ENCODE assay signal across 10 mouse cellular contexts in the genomic region with DNA sequence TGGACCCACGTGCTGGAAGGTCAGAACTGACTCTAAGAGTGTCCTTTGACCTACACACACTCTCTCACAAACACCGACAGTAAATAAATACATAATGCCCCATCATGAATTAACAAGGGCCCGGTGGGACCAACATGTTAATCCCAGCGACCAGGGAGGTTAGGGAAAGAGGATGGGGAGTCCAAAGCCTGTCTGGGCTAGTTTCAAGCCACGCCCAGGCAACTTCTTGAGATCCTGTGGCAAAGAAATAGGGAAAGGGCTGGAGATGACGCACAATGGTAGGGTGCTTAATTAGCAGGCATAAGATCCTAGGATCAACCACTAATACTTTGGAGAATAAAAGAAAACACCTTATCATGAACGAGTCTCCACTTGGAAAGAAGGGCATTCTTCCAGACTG. TPM values are rescaled to one million over a fixed set of nuclear protein-coding genes. Genes with fewer than 3 reads are reported as not detected.
A peak's percentile ranks its signal among the peaks of the same experiment; 100 is the strongest.
DNase-seq lines count a peak whose midpoint lies in the region; ATAC-seq and TF ChIP-seq lines count a peak whose summit lies in the region.
"Had no signal": no experiment of that assay in that cellular context is flagged by ENCODE, and none has a peak within 500 bp of the region (broad histone marks: within the 10 kb centered on the region; RNA-seq: fewer than 3 reads in every experiment).

No protein-coding gene starts in this region.

- TF ChIP-seq POLR2A in ES-Bruce4 (IDR thresholded peaks at IDR 0.05; ENCODE audit: insufficient read depth, low read length) = no peak

- H3K9ac ChIP-seq in forebrain, embryonic 11.5 days (ENCODE audit: low read length) = no peak overlapping the region
- peak overlapping the region; percentile 82 for H3K9ac ChIP-seq in ES-Bruce4 (ENCODE audit: low read depth, poor library complexity, severe bottlenecking)
- H3K9ac ChIP-seq in liver, postnatal 0 days (replicated peaks) = no peak overlapping the region

- peaks cover 44% of the 10 kb centered on the region for H3K36me3 ChIP-seq in forebrain, embryonic 10.5 days (replicated peaks)
- H3K36me3 ChIP-seq in forebrain, embryonic 11.5 days (ENCODE audit: control insufficient read depth, insufficient read depth, low read length) = peaks cover 8% of the 10 kb centered on the region
- peaks cover 43% of the 10 kb centered on the region for H3K36me3 ChIP-seq in ES-Bruce4 (ENCODE audit: control insufficient read depth, insufficient read depth, low read length, poor library complexity, severe bottlenecking)
- peaks cover 44% of the 10 kb centered on the region for H3K36me3 ChIP-seq in hindbrain, embryonic 10.5 days
- peaks cover 30% of the 10 kb centered on the region for H3K36me3 ChIP-seq in liver, postnatal 0 days (replicated peaks; ENCODE audit: insufficient read depth, low read length)

- peaks cover 23% of the 10 kb centered on the region for H3K4me1 ChIP-seq in forebrain, embryonic 10.5 days
- no peaks in the 10 kb centered on the region for H3K4me1 ChIP-seq in forebrain, embryonic 11.5 days (replicated peaks; ENCODE audit: control insufficient read depth, insufficient read depth, low read length)
- no peaks in the 10 kb centered on the region for H3K4me1 ChIP-seq in ES-Bruce4 (ENCODE audit: control insufficient read depth, insufficient read depth, low read length)
- H3K4me1 ChIP-seq in hindbrain, embryonic 10.5 days (replicated peaks) = peaks cover 20% of the 10 kb centered on the region
- peaks cover 9% of the 10 kb centered on the region for H3K4me1 ChIP-seq in liver, postnatal 0 days (ENCODE audit: insufficient read depth)

- ATAC-seq in forebrain, embryonic 11.5 days (replicated peaks; ENCODE audit: low FRiP score) = no peak
- ATAC-seq in liver, postnatal 0 days = no peak

- no peak for DNase-seq in forebrain, embryonic 10.5 days (ENCODE audit: extremely low spot score, low spot score)
- DNase-seq in forebrain, embryonic 11.5 days (ENCODE audit: low spot score) = no peak
- no peak for DNase-seq in hindbrain, embryonic 10.5 days (ENCODE audit: low spot score)
- DNase-seq in liver, postnatal 0 days = no peak
- no peak for DNase-seq in left cerebral cortex, postnatal 25 days (ENCODE audit: low spot score in 2 of 2)
- no peak for DNase-seq in cerebellum, postnatal 36 days
- no peak for DNase-seq in testis, postnatal 10 days (ENCODE audit: low spot score)
- DNase-seq: adrenal gland, postnatal 25 days had no signal

- intact Hi-C loops in left cerebral cortex, postnatal 25 days (cut with DNase I) = loop anchor here (5.0 kb wide), 1 partner anchor 82 kb away; the partner anchor contains the start of gene Ctrl

- H3K27me3 ChIP-seq in forebrain, embryonic 10.5 days (ENCODE audit: poor library complexity, severe bottlenecking) = no peaks in the 10 kb centered on the region
- H3K27me3 ChIP-seq in forebrain, embryonic 11.5 days (ENCODE audit: control insufficient read depth, insufficient read depth, low read length) = no peaks in the 10 kb centered on the region
- no peaks in the 10 kb centered on the region for H3K27me3 ChIP-seq in ES-Bruce4 (ENCODE audit: control insufficient read depth, insufficient read depth, low read length, poor library complexity, severe bottlenecking)
- no peaks in the 10 kb centered on the region for H3K27me3 ChIP-seq in hindbrain, embryonic 10.5 days (ENCODE audit: insufficient read depth, poor library complexity, severe bottlenecking)
- no peaks in the 10 kb centered on the region for H3K27me3 ChIP-seq in liver, postnatal 0 days (ENCODE audit: insufficient read depth, low read length)

- no peak overlapping the region; the same call in 1 of the 2 replicates for H3K27ac ChIP-seq in forebrain, embryonic 10.5 days
- H3K27ac ChIP-seq in forebrain, embryonic 11.5 days (ENCODE audit: low read depth, low read length) = no peak overlapping the region
- peak overlapping the region; percentile 71 for H3K27ac ChIP-seq in ES-Bruce4 (ENCODE audit: insufficient read depth, low read length)
- H3K27ac ChIP-seq in hindbrain, embryonic 10.5 days = no peak overlapping the region; the same call in 1 of the 2 replicates
- no peak overlapping the region for H3K27ac ChIP-seq in liver, postnatal 0 days (ENCODE audit: low read depth)

- 79% methylated on average over 7 of the region's 7 CpGs for WGBS in forebrain, embryonic 10.5 days
- WGBS in forebrain, embryonic 11.5 days = 82% methylated on average over 7 of the region's 7 CpGs
- 79% methylated on average over 7 of the region's 7 CpGs for WGBS in hindbrain, embryonic 10.5 days
- WGBS in liver, postnatal 0 days (ENCODE audit: insufficient replicate concordance) = 65% methylated on average over 7 of the region's 7 CpGs

- no peak for TF ChIP-seq EP300 in ES-Bruce4 (IDR thresholded peaks at IDR 0.05; ENCODE audit: insufficient read depth, low read depth, low read length)
- TF ChIP-seq EP300 in liver, postnatal 0 days (IDR thresholded peaks at IDR 0.05; ENCODE audit: low read depth) = no peak

- no peak overlapping the region; the same call in 1 of the 2 replicates for H3K4me2 ChIP-seq in forebrain, embryonic 11.5 days (ENCODE audit: low read depth, low read length, severe bottlenecking)
- peak overlapping the region; percentile 65 for H3K4me2 ChIP-seq in liver, postnatal 0 days (ENCODE audit: low read depth, low read length)

- peak overlapping the region; percentile 81 for H3K4me3 ChIP-seq in forebrain, embryonic 10.5 days
- no peak overlapping the region for H3K4me3 ChIP-seq in forebrain, embryonic 11.5 days (ENCODE audit: low read depth, low read length)
- peak overlapping the region; percentile 65 for H3K4me3 ChIP-seq in ES-Bruce4 (ENCODE audit: low read depth, low read length)
- H3K4me3 ChIP-seq in hindbrain, embryonic 10.5 days = peak overlapping the region; percentile 84
- H3K4me3 ChIP-seq in liver, postnatal 0 days (ENCODE audit: low read depth, low read length) = peak overlapping the region; percentile 31

- H3K9me3 ChIP-seq in forebrain, embryonic 10.5 days = no peaks in the 10 kb centered on the region
- H3K9me3 ChIP-seq in forebrain, embryonic 11.5 days (ENCODE audit: control insufficient read depth, low read length) = no peaks in the 10 kb centered on the region
- no peaks in the 10 kb centered on the region for H3K9me3 ChIP-seq in ES-Bruce4 (replicated peaks; ENCODE audit: control insufficient read depth, insufficient read depth, low read length, poor library complexity, severe bottlenecking)
- no peaks in the 10 kb centered on the region for H3K9me3 ChIP-seq in hindbrain, embryonic 10.5 days
- no peaks in the 10 kb centered on the region for H3K9me3 ChIP-seq in liver, postnatal 0 days (ENCODE audit: low read length)

- TF ChIP-seq CTCF in ES-Bruce4 (IDR thresholded peaks at IDR 0.05; ENCODE audit: low read depth, low read length) = no peak
- TF ChIP-seq CTCF in liver, postnatal 0 days (IDR thresholded peaks at IDR 0.05; ENCODE audit: low read depth) = no peak

RNA-seq across cellular contexts. Expression of gene Cenpt, which starts 2.5 kb away (rescaled TPM):
- 49.5 and 57.9 TPM in 2 replicates for polyA plus RNA-seq in forebrain, embryonic 10.5 days (2016; fragmentation: Nextera tagmentation; extraction: Ambion mirVana)
- polyA plus RNA-seq in forebrain, embryonic 11.5 days (2014; fragmentation: Nextera tagmentation; extraction: Ambion mirVana) = 59.7 and 62.0 TPM in 2 replicates
- 86.3 and 97.6 TPM in 2 replicates for polyA plus RNA-seq in ES-Bruce4 (2011; ENCODE audit: insufficient read depth, insufficient read length, low read depth, missing spikeins)
- 55.2 and 58.1 TPM in 2 replicates for polyA plus RNA-seq in hindbrain, embryonic 10.5 days (2016; fragmentation: Nextera tagmentation; extraction: Ambion mirVana)
- polyA plus RNA-seq in liver, postnatal 0 days (2015; fragmentation: Nextera tagmentation; extraction: Ambion mirVana) = 8.9 and 9.0 TPM in 2 replicates
- 10 to 100 TPM; 14.0 to 16.6 TPM for total RNA-seq in left cerebral cortex, postnatal 25 days (2021)

RNA-seq across cellular contexts. Expression of gene Thap11, which starts 4.3 kb away (rescaled TPM):
- 80.2 and 81.3 TPM in 2 replicates for polyA plus RNA-seq in forebrain, embryonic 10.5 days (2016; fragmentation: Nextera tagmentation; extraction: Ambion mirVana)
- polyA plus RNA-seq in forebrain, embryonic 11.5 days (2014; fragmentation: Nextera tagmentation; extraction: Ambion mirVana) = 85.6 and 87.3 TPM in 2 replicates
- 29.6 and 31.0 TPM in 2 replicates for polyA plus RNA-seq in ES-Bruce4 (2011; ENCODE audit: insufficient read depth, insufficient read length, low read depth, missing spikeins)
- 78.3 and 83.5 TPM in 2 replicates for polyA plus RNA-seq in hindbrain, embryonic 10.5 days (2016; fragmentation: Nextera tagmentation; extraction: Ambion mirVana)
- 19.6 and 21.5 TPM in 2 replicates for polyA plus RNA-seq in liver, postnatal 0 days (2015; fragmentation: Nextera tagmentation; extraction: Ambion mirVana)
- 10 to 100 TPM; 40.0 to 40.4 TPM for total RNA-seq in left cerebral cortex, postnatal 25 days (2021)

RNA-seq across cellular contexts. Expression of gene Nutf2, which starts 9.8 kb away (rescaled TPM):
- 394 and 447 TPM in 2 replicates for polyA plus RNA-seq in forebrain, embryonic 10.5 days (2016; fragmentation: Nextera tagmentation; extraction: Ambion mirVana)
- polyA plus RNA-seq in forebrain, embryonic 11.5 days (2014; fragmentation: Nextera tagmentation; extraction: Ambion mirVana) = 355 and 371 TPM in 2 replicates
- 29.9 and 30.2 TPM in 2 replicates for polyA plus RNA-seq in ES-Bruce4 (2011; ENCODE audit: insufficient read depth, insufficient read length, low read depth, missing spikeins)
- polyA plus RNA-seq in hindbrain, embryonic 10.5 days (2016; fragmentation: Nextera tagmentation; extraction: Ambion mirVana) = 364 and 407 TPM in 2 replicates
- polyA plus RNA-seq in liver, postnatal 0 days (2015; fragmentation: Nextera tagmentation; extraction: Ambion mirVana) = 67.6 and 71.9 TPM in 2 replicates
- 10 to 100 TPM; 21.8 to 32.1 TPM for total RNA-seq in left cerebral cortex, postnatal 25 days (2021)

RNA-seq across cellular contexts. Expression of gene Tsnaxip1, which starts 23.1 kb away (rescaled TPM):
- polyA plus RNA-seq in forebrain, embryonic 10.5 days (2016; fragmentation: Nextera tagmentation; extraction: Ambion mirVana) = 0.06 and 0.07 TPM in 2 replicates
- 0.21 and 0.23 TPM in 2 replicates for polyA plus RNA-seq in forebrain, embryonic 11.5 days (2014; fragmentation: Nextera tagmentation; extraction: Ambion mirVana)
- 0.33 TPM in 1 of 2 replicates, not detected in the other for polyA plus RNA-seq in ES-Bruce4 (2011; ENCODE audit: insufficient read depth, insufficient read length, low read depth, missing spikeins)
- 0.51 and 1.8 TPM in 2 replicates for polyA plus RNA-seq in hindbrain, embryonic 10.5 days (2016; fragmentation: Nextera tagmentation; extraction: Ambion mirVana)
- polyA plus RNA-seq in liver, postnatal 0 days (2015; fragmentation: Nextera tagmentation; extraction: Ambion mirVana) = not detected in 2 replicates
- not detected for total RNA-seq in left cerebral cortex, postnatal 25 days (2021)
- total RNA-seq: adrenal gland, postnatal 25 days had no signal
- polyA plus RNA-seq: frontal cortex, adult 2 months had no signal

RNA-seq across cellular contexts. Expression of gene Ranbp10, which starts 23.5 kb away (rescaled TPM):
- 9.5 and 11.1 TPM in 2 replicates for polyA plus RNA-seq in forebrain, embryonic 10.5 days (2016; fragmentation: Nextera tagmentation; extraction: Ambion mirVana)
- 15.8 and 16.1 TPM in 2 replicates for polyA plus RNA-seq in forebrain, embryonic 11.5 days (2014; fragmentation: Nextera tagmentation; extraction: Ambion mirVana)
- polyA plus RNA-seq in ES-Bruce4 (2011; ENCODE audit: insufficient read depth, insufficient read length, low read depth, missing spikeins) = 17.1 and 18.5 TPM in 2 replicates
- polyA plus RNA-seq in hindbrain, embryonic 10.5 days (2016; fragmentation: Nextera tagmentation; extraction: Ambion mirVana) = 10.4 and 11.1 TPM in 2 replicates
- 18.9 and 20.9 TPM in 2 replicates for polyA plus RNA-seq in liver, postnatal 0 days (2015; fragmentation: Nextera tagmentation; extraction: Ambion mirVana)
- total RNA-seq in left cerebral cortex, postnatal 25 days (2021) = 10 to 100 TPM; 24.4 to 25.8 TPM
